Mouse (Mus musculus) cerebellum, adult 2 months (tissue): ENCODE results near the gene Lmf1. TPM values are rescaled to one million over a fixed set of nuclear protein-coding genes. Genes with fewer than 3 reads are reported as not detected.

Source experiments
- DNase-seq, 2 experiments: peaks; one replicate each; pipeline ENCODE4 v3.0.0; 2021
- H3K27ac ChIP-seq: fragments of 200-500 bp; 2 replicates; pipeline ENCODE4 v1.5.1; 2012; ENCODE audit warnings: low read length, control low read depth, inconsistent platforms; ENCODE audit not compliant: insufficient read depth
- H3K27me3 ChIP-seq: fragments of 200-500 bp; 2 replicates; pipeline ENCODE4 v1.6.1; 2012; ENCODE audit warnings: inconsistent platforms, mild to moderate bottlenecking, low read length, moderate library complexity; ENCODE audit not compliant: control insufficient read depth, insufficient read depth
- H3K4me1 ChIP-seq: fragments of 200-500 bp; 2 replicates; pipeline ENCODE4 v1.6.1; 2011; ENCODE audit warnings: low read length; ENCODE audit not compliant: control insufficient read depth, insufficient read depth
- H3K4me3 ChIP-seq: fragments of 200-500 bp; replicated peaks from 2 replicates; pipeline ENCODE3; 2011; ENCODE audit warnings: mild to moderate bottlenecking, low read depth, low read length, control low read depth; ENCODE audit not compliant: insufficient read depth
- CTCF ChIP-seq: fragments of 200-500 bp; IDR thresholded peaks from 2 replicates; pipeline ENCODE4 v1.5.1; 2011; ENCODE audit warnings: low read depth, mild to moderate bottlenecking, control low read depth, low read length, moderate library complexity, borderline replicate concordance; ENCODE audit not compliant: insufficient read depth
- POLR2A ChIP-seq: fragments of 200-500 bp; IDR thresholded peaks from 2 replicates; pipeline ENCODE4 v1.6.1; 2011; ENCODE audit warnings: low read length, control low read depth, borderline replicate concordance; ENCODE audit not compliant: insufficient read depth
- WGBS: fragments of 180-500 bp; shearing (Covaris S2); methylation state at CpG from one replicate; pipeline ENCODE4 v1.1.7; 2018; 5-methylcytosine and 5-hydroxymethylcytosine counted together
- polyA plus RNA-seq: library from polyadenylated mRNA; depleted of rRNA; stranded (reverse); fragments of >200 nt; gene quantifications from 2 replicates; pipeline ENCODE4 v1.2.3, GENCODE M21; 2012

Lmf1 gene
- polyA plus RNA-seq, 1 experiment, result 19.1 TPM

DNA sequence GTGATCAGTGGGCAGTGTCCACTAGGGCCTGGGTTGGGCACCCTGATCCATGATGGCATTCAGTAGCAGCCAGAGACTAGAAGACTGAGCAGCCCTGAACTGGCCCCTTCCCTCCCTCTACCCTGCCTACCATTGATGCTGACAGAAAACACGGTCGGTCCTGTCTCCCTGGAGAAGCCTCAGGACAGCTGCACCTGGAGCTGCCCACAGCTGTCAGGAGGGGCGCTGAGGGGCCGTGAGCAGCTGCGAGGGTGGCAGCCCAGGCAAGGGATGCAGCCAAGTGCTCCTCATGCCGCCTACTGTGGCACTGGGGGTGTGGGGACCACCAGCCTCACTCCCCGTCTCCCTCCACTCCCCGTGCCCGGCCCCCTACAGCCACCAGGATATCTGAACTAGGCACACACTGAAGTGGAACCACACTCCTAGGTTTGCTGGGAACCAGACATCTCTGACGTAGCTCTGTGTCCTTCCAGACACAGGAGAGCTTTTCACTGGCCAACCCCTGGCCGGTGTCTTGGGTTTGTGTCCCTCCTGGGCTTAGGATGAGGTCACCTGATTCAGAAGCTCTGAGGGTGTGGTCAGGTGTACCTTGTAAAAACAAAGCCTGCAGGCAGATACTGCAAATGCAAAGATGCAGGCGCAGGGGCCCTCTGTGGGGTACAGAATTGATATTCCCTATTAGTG, 77.4 kb downstream of the Lmf1 start:
- no peak overlapping the region for H3K27ac ChIP-seq
- H3K4me3 ChIP-seq, result no peak overlapping the region
- no peak for DNase-seq
- H3K27me3 ChIP-seq, result no peaks in the 10 kb centered on the region
- WGBS, result 47% methylated on average over 12 of the region's 12 CpGs
- TF ChIP-seq POLR2A, result no peak
- TF ChIP-seq CTCF, result no peak
- H3K4me1 ChIP-seq, result no peaks in the 10 kb centered on the region

DNA sequence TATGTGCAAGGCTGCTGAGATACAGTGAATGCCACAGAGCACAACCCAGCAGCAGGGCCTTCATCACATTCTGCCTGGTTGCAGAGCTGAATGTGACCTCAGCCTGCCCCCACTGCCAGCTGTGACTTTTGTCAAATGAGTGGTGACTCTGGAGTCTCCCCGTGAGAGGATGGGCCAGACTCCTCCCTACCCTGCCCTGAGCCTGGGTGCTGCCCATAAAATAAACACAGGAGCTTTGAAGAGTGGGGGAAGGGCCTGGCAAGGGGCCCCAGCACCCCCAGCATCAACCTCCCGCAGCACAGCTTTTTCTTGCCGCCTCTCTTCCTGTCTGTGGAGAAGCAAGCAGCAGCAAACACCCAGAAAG, 77.9 kb downstream of the Lmf1 start:
- no peak for DNase-seq
- no peak overlapping the region for H3K27ac ChIP-seq
- H3K27me3 ChIP-seq, result no peaks in the 10 kb centered on the region
- 39% methylated on average over 3 of the region's 3 CpGs for WGBS
- H3K4me1 ChIP-seq, result no peaks in the 10 kb centered on the region
- H3K4me3 ChIP-seq, result no peak overlapping the region
- TF ChIP-seq CTCF (no peak), POLR2A (no peak)

DNA sequence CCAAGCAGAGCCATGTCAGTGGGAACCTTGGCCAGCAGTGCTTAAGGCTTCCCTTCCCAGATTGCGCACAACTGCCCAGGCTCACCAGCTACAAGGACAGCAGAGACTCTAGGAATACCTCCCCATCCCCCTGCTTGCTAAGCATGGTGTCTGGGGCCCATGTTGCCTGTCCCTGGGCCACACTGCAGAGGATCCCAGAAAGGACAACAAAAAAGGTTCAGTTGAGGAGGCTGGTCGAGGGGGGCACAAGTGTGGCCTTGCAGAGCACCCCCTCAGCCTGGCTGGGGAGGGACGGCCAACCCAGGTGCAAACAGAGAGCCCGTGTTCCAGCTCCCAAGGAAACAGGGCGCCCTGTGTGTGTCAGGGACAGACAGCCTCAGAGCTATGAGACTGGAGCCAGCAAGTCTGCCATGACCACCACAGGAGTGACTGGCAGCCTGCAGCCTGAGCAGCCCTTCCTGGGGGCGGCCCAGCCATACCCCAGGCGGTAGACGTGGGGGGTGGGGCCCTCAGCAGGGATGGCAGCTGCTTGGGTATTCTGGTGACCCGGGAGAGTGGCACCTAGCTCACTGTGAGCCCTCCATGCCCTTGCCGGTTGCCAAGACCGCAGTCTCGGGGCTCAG, 84.4 kb downstream of the Lmf1 start:
- Histone ChIP-seq H3K27ac (no peak overlapping the region), H3K27me3 (no peaks in the 10 kb centered on the region), H3K4me3 (no peak overlapping the region), H3K4me1 (no peaks in the 10 kb centered on the region)
- TF ChIP-seq CTCF (no peak), POLR2A (no peak)
- no peak for DNase-seq
- WGBS, result 18% methylated on average over 12 of the region's 12 CpGs

DNA sequence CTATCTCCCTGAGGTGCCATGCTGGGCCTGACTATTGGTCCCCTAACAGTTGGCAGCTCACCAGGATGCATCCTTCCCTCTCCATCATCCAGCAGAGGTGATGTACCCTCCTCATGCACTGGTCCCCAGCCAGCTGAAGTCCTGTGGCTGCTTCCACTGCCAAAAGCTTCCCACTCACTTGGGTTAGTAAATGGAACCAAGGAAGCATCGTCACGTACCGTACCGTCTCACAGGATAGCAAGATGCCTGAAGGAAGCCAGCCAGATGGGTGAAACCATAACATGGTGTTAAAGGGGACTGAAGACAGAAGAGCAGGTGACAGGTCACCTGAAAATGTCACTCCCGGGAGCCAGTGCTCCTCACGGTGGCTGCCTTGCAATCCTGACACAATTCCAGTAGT, 86.6 kb downstream of the Lmf1 start:
- Histone ChIP-seq H3K4me3 (no peak overlapping the region), H3K27ac (no peak overlapping the region), H3K27me3 (no peaks in the 10 kb centered on the region), H3K4me1 (no peaks in the 10 kb centered on the region)
- WGBS, result 34% methylated on average over 6 of the region's 6 CpGs
- no peak for DNase-seq
- TF ChIP-seq CTCF (no peak), POLR2A (no peak)

DNA sequence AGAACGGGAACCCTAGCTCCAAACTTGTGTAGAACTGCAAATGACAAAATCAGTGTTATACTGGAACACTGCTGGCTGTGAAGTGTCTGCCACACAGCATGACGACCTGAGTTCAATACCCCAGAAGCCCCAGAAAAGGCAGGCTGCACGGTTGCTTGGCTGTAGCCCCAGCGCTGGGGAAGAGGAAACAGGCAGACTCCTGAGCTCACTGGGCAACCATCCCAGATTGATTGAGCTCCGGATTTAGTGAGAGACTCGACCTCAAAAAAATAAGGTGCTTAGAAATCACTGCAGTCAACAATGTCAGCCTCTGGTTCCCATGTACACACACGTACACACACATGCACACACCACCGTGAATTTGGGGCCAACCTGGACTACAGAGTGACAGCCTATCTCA, 87.0 kb downstream of the Lmf1 start:
- no peak overlapping the region for H3K27ac ChIP-seq
- H3K4me3 ChIP-seq, result no peak overlapping the region
- DNase-seq, result peak in 1 of 2 experiments; percentile 23
- TF ChIP-seq POLR2A (no peak), CTCF (no peak)
- no peaks in the 10 kb centered on the region for H3K27me3 ChIP-seq
- H3K4me1 ChIP-seq, result no peaks in the 10 kb centered on the region
- 22% methylated on average over 8 of the region's 8 CpGs for WGBS

DNA sequence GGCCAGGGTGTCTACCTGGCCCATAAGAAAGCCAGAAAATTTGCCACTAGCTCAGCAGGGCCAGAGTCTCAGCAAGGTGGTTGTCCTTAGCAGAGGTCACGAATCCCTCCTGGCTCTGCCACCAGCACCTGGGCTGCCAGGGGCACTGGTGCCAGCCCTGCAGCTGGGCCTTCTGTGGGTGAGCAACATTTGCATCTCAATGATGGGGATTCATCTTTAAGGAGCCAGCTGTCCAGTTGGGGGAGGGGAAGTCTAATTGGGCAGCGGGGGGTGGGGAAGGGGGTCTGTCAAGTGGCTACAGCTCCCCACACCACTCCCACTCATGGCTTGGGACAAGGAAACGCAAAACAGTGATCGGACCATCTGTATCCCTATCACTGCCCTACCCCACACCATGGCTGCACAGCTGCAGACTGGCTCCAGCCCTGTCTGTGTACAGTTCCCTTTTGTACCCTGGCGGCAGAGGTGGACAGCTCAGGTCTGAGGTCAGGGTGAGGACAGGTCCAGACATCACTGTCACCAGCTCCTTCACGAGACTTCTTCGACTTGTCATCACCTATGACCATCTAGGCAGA, 89.7 kb downstream of the Lmf1 start:
- TF ChIP-seq POLR2A (no peak), CTCF (no peak)
- no peak for DNase-seq
- Histone ChIP-seq H3K4me3 (no peak overlapping the region), H3K27me3 (no peaks in the 10 kb centered on the region), H3K27ac (no peak overlapping the region), H3K4me1 (no peaks in the 10 kb centered on the region)
- 51% methylated on average over 7 of the region's 7 CpGs for WGBS

DNA sequence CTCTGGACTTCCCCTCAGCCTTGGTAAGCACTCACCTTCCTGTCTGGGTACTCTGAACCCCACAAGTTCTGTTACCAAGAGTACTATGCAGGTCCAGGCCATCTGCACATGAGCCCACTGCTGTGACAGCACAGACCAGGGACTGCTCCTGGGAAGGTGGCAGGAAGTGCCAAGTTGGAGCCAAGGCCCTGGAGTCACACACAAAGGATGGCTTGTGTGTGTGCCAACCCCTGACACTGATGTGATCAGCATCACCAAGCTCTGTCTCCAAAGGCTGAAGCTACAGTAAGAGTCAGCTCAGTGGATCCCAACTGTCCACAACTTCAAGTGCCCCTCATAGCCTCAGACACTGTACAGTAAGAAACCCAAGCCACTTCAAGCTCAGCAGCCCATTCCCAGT, 94.1 kb downstream of the Lmf1 start:
- TF ChIP-seq POLR2A (no peak), CTCF (no peak)
- Histone ChIP-seq H3K4me1 (no peaks in the 10 kb centered on the region), H3K27ac (no peak overlapping the region), H3K4me3 (no peak overlapping the region), H3K27me3 (no peaks in the 10 kb centered on the region)
- DNase-seq, result peak in 1 of 2 experiments; percentile 21

DNA sequence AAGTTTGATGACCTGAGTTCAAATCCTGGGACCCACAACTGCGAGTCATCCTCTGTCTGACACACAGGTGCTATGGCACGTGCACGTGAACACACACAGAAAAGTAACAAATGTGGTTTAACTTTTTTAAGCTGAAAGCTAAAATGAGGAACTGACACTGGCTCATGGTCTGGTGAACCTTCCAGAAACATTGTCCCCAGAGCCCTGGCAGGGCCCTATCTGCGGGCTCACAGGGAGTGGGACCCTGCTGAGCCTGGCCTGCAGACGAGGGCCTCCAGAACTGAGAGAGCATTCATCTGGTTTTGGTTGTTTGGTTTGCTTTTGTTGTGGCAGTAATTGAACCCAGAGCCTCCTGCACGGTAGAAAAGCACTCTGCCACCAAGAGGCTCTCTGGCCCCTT, 99.1 kb downstream of the Lmf1 start:
- no peaks in the 10 kb centered on the region for H3K27me3 ChIP-seq
- DNase-seq, result no peak
- WGBS, result 59% methylated on average over 6 of the region's 6 CpGs
- no peaks in the 10 kb centered on the region for H3K4me1 ChIP-seq
- no peak overlapping the region for H3K27ac ChIP-seq
- H3K4me3 ChIP-seq, result no peak overlapping the region
- TF ChIP-seq POLR2A (no peak), CTCF (no peak)
